Mouse (Mus musculus) embryonic facial prominence, embryonic 15.5 days (tissue): ENCODE measurements around the gene Chd1l. TPM values are rescaled to one million over a fixed set of nuclear protein-coding genes. Genes with fewer than 3 reads are reported as not detected.

Source experiments
- ATAC-seq: fragments of 200-750 bp; cut with Nextera tagmentation; 2 replicates; pipeline ENCODE4 v1.8.0; 2017; ENCODE audit warnings: low read depth, moderate TSS enrichment; ENCODE audit not compliant: insufficient number of reproducible peaks, low FRiP score, low TSS enrichment
- H3K27ac ChIP-seq: fragments of 300-500 bp; sonication (generic); replicated peaks from 2 replicates; pipeline ENCODE4 v1.5.1; 2015; ENCODE audit warnings: mild to moderate bottlenecking, inconsistent platforms
- H3K27me3 ChIP-seq: fragments of 300-500 bp; sonication (generic); 2 replicates; pipeline ENCODE4 v1.6.1; 2015; ENCODE audit warnings: inconsistent platforms
- H3K36me3 ChIP-seq: fragments of 300-500 bp; sonication (generic); 2 replicates; pipeline ENCODE4 v1.6.1; 2015; ENCODE audit warnings: mild to moderate bottlenecking, inconsistent platforms
- H3K4me1 ChIP-seq: fragments of 300-500 bp; sonication (generic); 2 replicates; pipeline ENCODE4 v1.6.1; 2015; ENCODE audit warnings: inconsistent platforms
- H3K4me2 ChIP-seq: fragments of 300-500 bp; sonication (generic); replicated peaks from 2 replicates; pipeline ENCODE4 v1.6.1; 2015; ENCODE audit warnings: mild to moderate bottlenecking, inconsistent platforms
- H3K4me3 ChIP-seq: fragments of 300-500 bp; sonication (generic); replicated peaks from 2 replicates; pipeline ENCODE4 v1.5.1; 2015; ENCODE audit warnings: mild to moderate bottlenecking, inconsistent platforms
- H3K9ac ChIP-seq: fragments of 300-500 bp; sonication (generic); 2 replicates; pipeline ENCODE4 v1.6.1; 2015; ENCODE audit warnings: inconsistent platforms
- H3K9me3 ChIP-seq: fragments of 300-500 bp; sonication (generic); replicated peaks from 2 replicates; pipeline ENCODE4 v1.6.1; 2016; ENCODE audit warnings: inconsistent platforms
- WGBS: fragments of 180-500 bp; shearing (Covaris S2); methylation state at CpG from one replicate; pipeline ENCODE4 v1.1.7; 2015; 5-methylcytosine and 5-hydroxymethylcytosine counted together
- polyA plus RNA-seq: library from polyadenylated mRNA; unstranded; fragments of >200 nt; fragmentation: Nextera tagmentation; extraction: Ambion mirVana; gene quantifications from 2 replicates; pipeline ENCODE4 v1.2.1, GENCODE M21; 2015

Chd1l gene
- polyA plus RNA-seq, 1 experiment from 2014 or later = 14.5 TPM

- Histone ChIP-seq H3K4me1 (no peaks in the 10 kb centered on the region), H3K4me3 (no peak overlapping the region), H3K4me2 (no peak overlapping the region), H3K27ac (no peak overlapping the region), H3K27me3 (no peaks in the 10 kb centered on the region), H3K9ac (no peak overlapping the region), H3K9me3 (no peaks in the 10 kb centered on the region), H3K36me3 (no peaks in the 10 kb centered on the region)
- WGBS = 84% methylated on average over 4 of the region's 4 CpGs
- ATAC-seq = no peak
Observed at GRCm38 (mm10) chr3:97641396-97641795, 31.4 kb upstream of the Chd1l start.

DNA sequence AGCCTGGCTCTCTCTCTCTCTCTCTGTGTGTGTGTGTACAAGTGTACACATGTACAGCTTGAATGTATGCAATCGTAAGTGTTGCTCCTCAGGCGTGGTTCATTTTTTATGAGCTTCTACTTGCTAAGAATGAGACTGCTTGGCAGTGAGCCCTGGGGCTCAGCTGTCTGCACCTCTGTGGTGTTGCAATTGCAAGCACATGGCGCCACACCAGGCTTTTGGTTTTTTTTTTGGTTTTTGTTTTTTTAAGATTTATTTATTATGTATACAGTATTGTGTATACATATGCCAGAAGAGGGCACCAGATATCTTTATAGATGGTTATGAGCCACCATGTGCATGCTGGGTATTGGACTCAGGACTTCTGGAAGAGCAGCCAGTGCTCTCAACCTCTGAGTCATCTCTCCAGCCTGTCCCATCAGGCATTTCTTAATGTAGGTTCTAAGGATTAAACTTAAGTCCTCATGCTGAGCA is 24.3 kb upstream of the Chd1l start:
- peak overlapping the region; percentile 17; the same call in 1 of the 2 replicates for H3K27ac ChIP-seq
- no peak for ATAC-seq
- H3K27me3 ChIP-seq = no peaks in the 10 kb centered on the region
- no peaks in the 10 kb centered on the region for H3K36me3 ChIP-seq
- H3K9me3 ChIP-seq = no peaks in the 10 kb centered on the region
- H3K9ac ChIP-seq = no peak overlapping the region
- no peak overlapping the region for H3K4me3 ChIP-seq
- WGBS = 30% methylated on average over 3 of the region's 3 CpGs
- no peaks in the 10 kb centered on the region for H3K4me1 ChIP-seq
- H3K4me2 ChIP-seq = no peak overlapping the region

DNA sequence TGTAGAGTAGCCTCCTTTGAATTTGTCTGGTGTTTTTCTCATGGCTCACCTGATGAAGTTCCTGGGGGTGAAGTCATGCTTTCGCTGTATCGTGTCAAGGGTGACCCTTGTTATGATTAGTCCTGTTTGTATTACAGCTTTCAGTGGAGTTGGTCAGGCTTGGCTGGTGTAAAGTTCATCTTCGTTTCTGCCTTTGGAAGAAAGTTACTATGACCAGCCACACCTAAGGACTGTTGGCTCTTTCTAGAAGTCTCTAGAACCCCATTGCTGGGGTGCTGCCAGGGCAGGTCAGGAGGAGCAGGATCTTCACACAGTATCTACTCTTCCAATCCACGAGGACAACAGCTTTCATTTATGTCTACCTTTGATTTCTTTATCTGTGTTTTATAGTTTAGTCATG is 23.5 kb upstream of the Chd1l start:
- no peak overlapping the region for H3K27ac ChIP-seq
- no peak for ATAC-seq
- no peaks in the 10 kb centered on the region for H3K36me3 ChIP-seq
- no peak overlapping the region for H3K9ac ChIP-seq
- H3K27me3 ChIP-seq = no peaks in the 10 kb centered on the region
- WGBS = 81% methylated on average over 4 of the region's 4 CpGs
- peaks cover 6% of the 10 kb centered on the region; the same call in 1 of the 2 replicates for H3K4me1 ChIP-seq
- no peak overlapping the region for H3K4me3 ChIP-seq
- no peak overlapping the region for H3K4me2 ChIP-seq
- H3K9me3 ChIP-seq = no peaks in the 10 kb centered on the region

DNA sequence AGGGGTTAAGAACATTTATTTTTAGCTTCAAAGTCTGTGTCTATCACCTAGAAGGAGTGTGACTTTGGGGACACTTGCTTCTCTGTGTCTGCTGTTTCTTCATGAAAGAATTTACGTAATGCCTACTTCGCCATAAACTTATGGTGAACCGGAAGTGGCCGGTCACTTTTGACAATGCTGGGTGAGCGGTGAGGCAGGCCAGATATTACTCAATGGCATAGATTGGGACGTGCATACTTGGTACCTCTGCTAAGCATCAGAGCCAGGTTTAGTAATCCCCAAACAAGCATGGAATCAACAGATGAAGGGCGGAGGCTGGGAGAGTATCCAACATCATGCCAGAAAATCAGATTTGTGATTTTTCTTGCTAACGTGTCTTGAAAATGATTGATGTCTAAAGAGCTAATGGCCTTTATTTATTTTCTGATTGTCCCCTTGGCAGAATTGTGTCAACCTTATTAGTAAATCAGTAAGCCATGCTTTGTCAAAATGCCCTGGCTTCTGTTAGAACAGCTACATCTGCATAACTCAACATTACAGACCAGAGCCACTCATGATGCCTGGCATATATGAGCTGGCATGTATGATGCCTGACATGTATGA is 21.4 kb upstream of the Chd1l start:
- Histone ChIP-seq H3K27me3 (no peaks in the 10 kb centered on the region), H3K9ac (no peak overlapping the region), H3K36me3 (no peaks in the 10 kb centered on the region), H3K27ac (no peak overlapping the region), H3K4me3 (no peak overlapping the region), H3K4me1 (peaks cover 6% of the 10 kb centered on the region; the same call in 1 of the 2 replicates), H3K9me3 (no peaks in the 10 kb centered on the region), H3K4me2 (no peak overlapping the region)
- ATAC-seq = no peak
- 83% methylated on average over 8 of the region's 8 CpGs for WGBS

DNA sequence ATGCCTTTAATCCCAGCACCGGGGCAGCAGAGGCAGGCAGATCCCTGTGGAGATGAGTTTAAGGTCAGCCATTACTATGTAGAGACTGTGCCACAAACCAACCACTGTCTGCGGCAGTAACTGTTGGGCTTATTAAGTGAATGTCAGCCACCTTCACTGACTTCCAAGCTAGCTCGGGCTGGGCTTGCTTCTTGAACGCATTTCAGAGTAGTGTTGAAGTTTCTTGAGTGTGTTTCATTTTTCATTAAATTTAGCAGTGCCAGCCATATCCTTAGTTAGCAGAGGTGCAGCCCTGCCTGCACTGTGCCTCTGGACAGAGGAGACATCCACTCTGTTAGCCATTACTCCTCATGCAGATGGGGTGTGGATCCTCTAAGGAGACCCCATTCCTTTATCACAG is 20.7 kb upstream of the Chd1l start:
- WGBS = 90% methylated on average over 4 of the region's 4 CpGs
- no peak overlapping the region for H3K9ac ChIP-seq
- no peak overlapping the region for H3K4me3 ChIP-seq
- ATAC-seq = no peak
- peaks cover 6% of the 10 kb centered on the region; the same call in 1 of the 2 replicates for H3K4me1 ChIP-seq
- H3K9me3 ChIP-seq = no peaks in the 10 kb centered on the region
- no peaks in the 10 kb centered on the region for H3K36me3 ChIP-seq
- H3K27ac ChIP-seq = no peak overlapping the region
- no peak overlapping the region for H3K4me2 ChIP-seq
- H3K27me3 ChIP-seq = no peaks in the 10 kb centered on the region

DNA sequence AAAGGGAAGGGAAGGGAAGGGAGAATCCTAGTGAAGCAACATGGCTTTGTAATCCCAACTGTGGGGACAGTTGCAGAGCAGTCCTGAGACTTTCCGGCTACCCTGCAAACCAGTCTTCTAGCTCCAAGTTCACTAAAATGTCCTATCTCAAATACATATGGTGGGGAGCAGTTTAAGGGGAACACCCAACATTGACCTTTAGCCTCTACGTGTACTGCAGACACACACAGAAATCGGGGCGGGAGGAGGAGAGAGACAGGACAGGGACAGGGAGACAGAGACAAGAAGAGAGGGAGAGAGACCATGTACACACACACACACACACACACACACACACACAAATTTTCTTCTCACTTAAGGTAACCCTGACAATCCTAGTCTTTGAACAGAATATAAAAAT is 19.9 kb upstream of the Chd1l start:
- Histone ChIP-seq H3K4me2 (no peak overlapping the region), H3K4me1 (peaks cover 6% of the 10 kb centered on the region; the same call in 1 of the 2 replicates), H3K9me3 (no peaks in the 10 kb centered on the region), H3K4me3 (no peak overlapping the region), H3K9ac (no peak overlapping the region), H3K27me3 (no peaks in the 10 kb centered on the region), H3K27ac (no peak overlapping the region), H3K36me3 (no peaks in the 10 kb centered on the region)
- no peak for ATAC-seq
- 86% methylated on average over 4 of the region's 4 CpGs for WGBS

- H3K9ac ChIP-seq = peak within 1 kb of the TSS; percentile 23; the same call in 1 of the 2 replicates
- WGBS = 2% methylated on average over 18 of the region's 18 CpGs
- peak within 1 kb of the TSS; percentile 66 for H3K4me2 ChIP-seq
- H3K27me3 ChIP-seq = no peaks in the 10 kb centered on the region
- H3K9me3 ChIP-seq = no peaks in the 10 kb centered on the region
- no peaks in the 10 kb centered on the region for H3K36me3 ChIP-seq
- peaks cover 6% of the 10 kb centered on the region; the same call in 1 of the 2 replicates for H3K4me1 ChIP-seq
- ATAC-seq = peak; percentile 76; the same call in 1 of the 2 replicates
- no peak within 1 kb of the TSS for H3K27ac ChIP-seq
- H3K4me3 ChIP-seq = peak within 1 kb of the TSS; percentile 51
Observed at GRCm38 (mm10) chr3:97628391-97629001, 18.5 kb upstream of the Chd1l start, which contains the start of gene Fmo5. Gene Fmo5 (plus strand): TSS chr3:97628804.

GRCm38 (mm10) chr3:97627893-97628292 is 17.9 kb upstream of the Chd1l start:
- H3K4me3 ChIP-seq = peak overlapping the region; percentile 51

GRCm38 (mm10) chr3:97624611-97625010 is 14.6 kb upstream of the Chd1l start:
- H3K4me3 ChIP-seq = no peak overlapping the region
- no peaks in the 10 kb centered on the region for H3K27me3 ChIP-seq
- no peak overlapping the region for H3K4me2 ChIP-seq
- H3K9me3 ChIP-seq = no peaks in the 10 kb centered on the region
- ATAC-seq = no peak
- no peak overlapping the region for H3K27ac ChIP-seq
- no peak overlapping the region for H3K9ac ChIP-seq
- no peaks in the 10 kb centered on the region for H3K36me3 ChIP-seq
- H3K4me1 ChIP-seq = peaks cover 6% of the 10 kb centered on the region; the same call in 1 of the 2 replicates
- WGBS = 47% methylated on average over 2 of the region's 2 CpGs

More at GRCm38 (mm10) chr3:97627893-97628292, 17.9 kb upstream of the Chd1l start:
- WGBS = 73% methylated on average over 7 of the region's 7 CpGs
- Histone ChIP-seq H3K36me3 (no peaks in the 10 kb centered on the region), H3K9me3 (no peaks in the 10 kb centered on the region), H3K27ac (no peak overlapping the region), H3K9ac (no peak overlapping the region), H3K4me2 (peak overlapping the region; percentile 66), H3K27me3 (no peaks in the 10 kb centered on the region), H3K4me1 (peaks cover 6% of the 10 kb centered on the region; the same call in 1 of the 2 replicates)
- ATAC-seq = no peak

- no peak overlapping the region for H3K9ac ChIP-seq
- H3K27me3 ChIP-seq = no peaks in the 10 kb centered on the region
- no peaks in the 10 kb centered on the region for H3K9me3 ChIP-seq
- H3K4me3 ChIP-seq = no peak overlapping the region
- ATAC-seq = no peak
- H3K4me1 ChIP-seq = no peaks in the 10 kb centered on the region
- no peak overlapping the region for H3K4me2 ChIP-seq
- H3K36me3 ChIP-seq = no peaks in the 10 kb centered on the region
- H3K27ac ChIP-seq = no peak overlapping the region
- WGBS = 91% methylated on average over 4 of the region's 4 CpGs
Observed at GRCm38 (mm10) chr3:97620657-97621056, 10.7 kb upstream of the Chd1l start.

- ATAC-seq = no peak
- no peak overlapping the region for H3K9ac ChIP-seq
- no peak overlapping the region for H3K4me2 ChIP-seq
- H3K27ac ChIP-seq = no peak overlapping the region
- no peaks in the 10 kb centered on the region for H3K36me3 ChIP-seq
- no peaks in the 10 kb centered on the region for H3K4me1 ChIP-seq
- no peak overlapping the region for H3K4me3 ChIP-seq
- no peaks in the 10 kb centered on the region for H3K9me3 ChIP-seq
- 87% methylated on average over 8 of the region's 8 CpGs for WGBS
- no peaks in the 10 kb centered on the region for H3K27me3 ChIP-seq
Observed at GRCm38 (mm10) chr3:97617899-97618298, 7.9 kb upstream of the Chd1l start.
